Mouse (Mus musculus) kidney, postnatal 4 days (tissue): ENCODE data around the gene Vav2.

Source experiments
- DNase-seq, 2 experiments: peaks; one replicate each; pipeline ENCODE4 v3.0.0; 2021; ENCODE audit warnings: mixed read lengths in 2 of 2

The Vav2 gene

DNA sequence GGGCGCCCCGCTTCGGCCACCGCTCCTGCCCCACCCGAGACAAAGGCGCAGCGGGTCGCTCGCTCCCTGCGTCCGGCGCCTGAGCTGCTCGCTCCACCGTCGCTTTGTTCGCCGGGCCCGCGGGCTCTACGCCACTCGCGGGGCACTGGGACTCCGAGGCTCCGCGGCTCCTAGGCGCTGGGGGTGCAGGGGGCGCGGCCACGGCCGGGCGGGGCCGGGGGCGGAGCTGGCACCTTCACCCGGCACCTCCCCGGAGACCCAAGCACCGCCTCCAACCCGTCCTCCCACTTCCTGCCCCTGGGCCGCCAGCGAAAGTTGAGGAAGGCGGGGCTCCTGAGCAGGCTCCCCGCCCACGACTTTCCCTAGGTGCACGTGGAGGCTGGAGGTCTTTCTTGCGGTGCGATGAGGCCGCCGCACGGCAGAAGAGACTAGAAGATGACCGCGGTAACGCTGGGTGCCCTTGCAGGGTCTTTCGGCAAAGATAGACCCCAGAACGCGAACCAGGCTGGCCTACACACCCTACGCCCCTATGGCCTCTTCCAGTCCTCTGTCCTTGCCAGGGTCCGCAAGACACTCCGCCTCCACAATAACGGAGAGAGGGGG, at the start of gene Vav2:
Vav2 (minus strand) TSS at position 179 of the 603 bp plus-strand sequence.
- DNase-seq, result peak; percentile 94 to 96

GRCm38 (mm10) chr2:27475495-27476302, 48.9 kb upstream of the Vav2 start:
- peak; percentile 92 to 96 for DNase-seq

DNA sequence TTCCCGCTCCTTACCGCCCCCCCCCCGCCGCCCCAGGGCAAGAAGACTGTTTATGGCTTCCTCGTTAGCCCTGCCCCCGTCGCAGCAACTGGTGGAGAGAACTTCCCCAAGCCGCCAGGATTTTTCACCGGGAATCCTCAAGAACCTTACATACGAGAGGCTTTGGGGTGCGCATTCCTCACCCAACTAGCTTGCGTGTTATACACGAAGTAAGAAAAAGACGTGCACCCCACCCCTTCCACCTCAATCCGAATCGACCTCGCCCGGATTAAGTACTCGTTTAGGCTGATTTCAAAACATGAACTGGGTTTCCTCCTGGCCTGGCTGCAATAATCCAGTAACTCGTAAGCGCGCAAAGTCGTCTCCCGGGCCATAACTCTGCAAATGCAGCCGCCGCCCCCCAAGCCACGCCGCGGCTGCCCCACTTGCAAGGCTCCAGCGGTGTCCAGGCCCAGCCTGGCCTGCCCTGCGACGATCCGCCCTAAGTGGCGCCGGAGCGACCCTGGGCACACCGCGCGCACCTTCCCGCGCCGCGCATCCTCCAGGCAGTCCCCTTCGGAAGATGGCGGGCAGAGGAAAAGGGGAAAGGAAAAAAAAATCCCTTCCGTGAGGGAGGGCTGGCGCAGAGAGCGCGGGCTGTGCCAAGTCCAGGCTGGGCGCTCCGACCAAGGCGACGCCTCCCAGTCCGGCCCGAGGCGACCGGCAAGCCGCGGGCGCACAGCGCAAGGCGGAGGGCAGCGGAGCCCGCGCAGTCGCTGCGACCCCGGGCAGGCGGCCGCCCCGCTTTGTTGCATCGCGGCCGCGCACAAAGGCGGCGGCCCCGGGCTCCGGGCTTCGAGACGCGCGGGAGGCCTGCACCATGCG, 48.0 kb upstream of the Vav2 start:
- DNase-seq, result peak; percentile 61

- no peak for DNase-seq
Observed at GRCm38 (mm10) chr2:27473911-27474310, 47.1 kb upstream of the Vav2 start.

DNA sequence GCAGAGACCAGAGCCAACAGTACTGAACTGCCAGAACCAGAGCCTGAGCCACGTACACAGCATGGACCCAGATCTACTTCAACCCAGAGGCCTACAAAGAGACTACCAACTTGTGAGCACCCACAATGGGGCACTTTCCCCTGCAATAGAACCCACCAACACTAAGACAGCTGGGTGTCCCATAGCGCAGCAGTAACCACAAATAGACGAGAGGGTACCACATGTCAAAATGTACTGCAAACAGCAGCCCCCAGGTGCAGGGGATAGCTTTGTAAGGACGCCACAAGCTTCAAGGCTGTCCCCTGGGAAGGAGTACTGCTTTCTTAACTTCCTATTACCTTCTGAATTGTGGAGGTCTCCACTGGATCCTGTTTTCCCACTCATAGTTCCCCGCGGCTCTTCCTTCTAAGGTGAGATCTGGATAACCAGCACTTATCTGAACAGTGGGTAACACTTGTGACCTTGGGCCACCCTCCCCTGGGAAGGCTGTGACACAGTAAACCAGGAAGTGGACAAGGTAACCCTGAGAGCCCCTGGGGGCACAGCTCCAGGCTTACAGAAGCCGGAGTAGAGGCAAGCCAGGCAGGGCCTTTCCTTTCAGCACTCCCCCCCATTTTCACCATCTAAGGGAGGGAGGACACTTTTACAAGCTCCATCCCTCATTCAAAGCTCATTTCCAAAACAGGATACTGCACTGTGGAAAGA, 46.4 kb upstream of the Vav2 start:
- no peak for DNase-seq

DNA sequence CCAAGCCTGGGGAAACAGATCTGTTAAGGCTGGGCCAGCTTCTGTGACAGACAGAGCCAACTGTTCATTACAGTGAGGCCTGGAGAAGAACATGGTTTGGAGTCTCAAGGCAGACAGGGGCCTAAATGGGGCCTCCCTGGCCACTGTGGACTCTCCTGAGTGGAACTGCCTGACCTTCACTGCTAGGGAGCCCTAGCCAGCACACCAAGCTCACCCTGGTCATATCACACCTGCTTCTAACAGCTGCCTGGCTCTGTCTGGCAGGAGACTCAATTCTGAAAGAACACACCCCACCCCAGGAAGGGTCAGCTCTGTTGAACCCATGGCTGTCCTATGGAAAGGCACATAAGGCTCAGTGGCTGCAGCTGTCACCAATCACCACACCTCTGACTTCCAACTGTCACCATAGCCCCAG, 44.3 kb upstream of the Vav2 start:
- no peak for DNase-seq

DNA sequence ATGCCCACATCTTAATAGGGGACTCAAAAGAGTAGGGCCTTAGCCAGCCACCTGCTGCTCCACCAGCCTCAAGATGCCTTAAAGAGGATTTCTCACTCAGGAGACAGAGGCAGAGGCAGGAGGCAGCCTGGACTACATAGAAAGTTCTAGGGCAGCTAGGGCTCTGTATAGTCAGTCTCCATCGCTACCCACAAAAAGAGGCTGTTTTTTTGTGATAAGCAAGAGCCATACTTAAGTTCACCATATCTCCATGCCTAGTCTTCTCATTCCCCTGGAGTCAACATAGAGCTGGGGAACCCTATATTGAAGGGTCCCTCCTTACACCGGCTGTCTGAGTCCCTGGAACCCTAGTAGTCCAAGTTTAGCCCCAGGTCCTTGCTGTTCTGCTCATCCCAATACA, 43.7 kb upstream of the Vav2 start:
- DNase-seq, result no peak

DNA sequence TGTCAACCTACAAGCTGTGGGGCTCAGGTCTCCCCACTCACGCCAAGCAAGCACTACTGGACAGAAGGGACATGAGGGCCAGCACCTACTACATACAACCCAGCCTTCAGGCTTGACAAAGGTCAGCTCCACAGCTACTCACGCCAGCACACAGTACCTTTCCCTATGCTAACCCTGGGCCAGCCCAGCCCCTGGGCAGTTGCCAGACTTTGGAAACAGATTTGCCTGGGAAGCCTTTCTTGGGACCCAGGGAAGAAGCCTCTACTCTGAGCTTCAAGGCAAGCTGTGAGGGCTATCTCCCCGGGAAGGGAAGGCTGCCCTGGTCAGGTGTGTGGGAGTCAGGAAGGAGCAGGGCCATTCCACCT, 43.1 kb upstream of the Vav2 start:
- no peak for DNase-seq

- DNase-seq, result no peak
Observed at GRCm38 (mm10) chr2:27469292-27469990, 42.6 kb upstream of the Vav2 start.

GRCm38 (mm10) chr2:27462901-27463300, 36.1 kb upstream of the Vav2 start:
- DNase-seq, result no peak

DNA sequence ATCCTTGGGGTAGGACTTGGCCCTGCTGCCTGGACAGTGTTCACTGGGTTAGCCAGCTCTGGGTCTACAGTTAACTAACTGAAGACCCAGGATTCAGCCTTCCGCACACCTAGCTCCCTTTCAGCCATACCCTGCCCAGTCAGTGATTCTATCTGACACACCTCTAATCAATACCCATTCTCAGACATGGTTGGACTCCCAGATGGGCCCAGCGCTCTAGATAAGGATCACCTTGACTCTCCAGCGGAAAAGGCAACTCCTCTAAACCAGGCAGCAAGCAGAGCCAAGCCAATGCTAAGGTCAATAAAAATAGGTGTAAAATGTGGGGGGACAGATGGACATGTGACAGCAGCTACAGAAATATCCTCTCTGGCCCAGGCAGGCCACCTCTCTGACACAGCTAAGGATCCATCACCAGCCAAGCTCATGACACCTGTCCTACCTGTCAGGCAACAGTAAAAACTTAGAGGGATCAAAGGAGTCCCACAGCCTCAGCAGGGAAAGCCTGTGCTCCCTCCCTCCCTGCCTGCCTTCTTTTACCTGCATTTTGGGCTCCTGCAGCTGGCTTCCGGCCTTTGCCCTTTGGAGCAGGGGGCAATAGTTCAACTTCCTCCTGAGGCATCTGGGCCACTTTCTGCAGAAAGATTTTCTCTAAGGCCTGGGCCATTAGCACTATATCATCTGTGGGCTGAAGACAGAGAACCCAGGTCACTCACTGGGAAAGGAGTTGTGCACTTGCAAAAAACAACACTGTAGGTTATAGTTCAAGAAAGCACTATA, 35.2 kb upstream of the Vav2 start:
- peak in 1 of 2 experiments; percentile 54 for DNase-seq

GRCm38 (mm10) chr2:27460651-27461050, 33.8 kb upstream of the Vav2 start:
- DNase-seq, result no peak

DNA sequence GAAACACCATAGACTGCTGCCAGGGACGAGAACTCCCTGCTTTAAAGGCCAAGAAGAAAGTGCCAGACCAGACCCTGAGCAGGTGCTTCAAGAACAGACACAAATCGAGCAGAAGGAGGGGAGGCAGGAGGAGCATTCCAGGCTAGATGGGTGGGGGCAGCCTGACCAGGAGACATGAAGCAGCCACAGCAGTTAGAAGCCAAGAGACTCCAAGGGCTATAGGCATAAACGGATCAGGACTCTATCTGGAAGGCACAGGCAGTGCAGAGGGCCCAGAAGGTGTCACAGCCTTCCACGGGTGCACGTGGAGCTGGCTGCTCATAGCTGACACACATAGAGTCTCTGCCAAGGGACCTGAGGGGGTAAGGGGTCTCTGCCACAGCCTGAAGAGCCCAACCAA, 33.3 kb upstream of the Vav2 start:
- no peak for DNase-seq

GRCm38 (mm10) chr2:27459735-27460134, 32.9 kb upstream of the Vav2 start:
- DNase-seq, result no peak

DNA sequence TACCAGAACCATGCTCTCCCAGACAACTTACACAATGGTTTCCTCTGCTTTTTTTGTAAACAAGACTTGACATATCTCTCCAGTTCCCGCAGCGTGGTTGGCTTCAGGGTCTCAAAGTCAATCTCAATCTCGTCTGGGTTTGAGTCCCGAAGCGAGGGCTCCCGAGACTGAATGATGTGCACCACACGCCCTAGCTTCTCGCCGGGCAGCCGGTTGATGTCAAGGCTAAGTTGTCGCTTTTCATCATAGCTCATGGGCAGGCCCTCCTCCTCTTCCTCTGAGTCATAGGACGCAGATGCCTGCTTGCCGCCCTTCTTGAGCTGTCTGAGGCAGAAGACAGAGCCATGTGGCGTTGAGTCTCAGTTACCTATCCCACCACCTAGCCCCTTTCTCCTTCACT, 23.4 kb upstream of the Vav2 start:
- no peak for DNase-seq

- peak in 1 of 2 experiments; percentile 48 for DNase-seq
Observed at GRCm38 (mm10) chr2:27447782-27448181, 20.9 kb upstream of the Vav2 start.

DNA sequence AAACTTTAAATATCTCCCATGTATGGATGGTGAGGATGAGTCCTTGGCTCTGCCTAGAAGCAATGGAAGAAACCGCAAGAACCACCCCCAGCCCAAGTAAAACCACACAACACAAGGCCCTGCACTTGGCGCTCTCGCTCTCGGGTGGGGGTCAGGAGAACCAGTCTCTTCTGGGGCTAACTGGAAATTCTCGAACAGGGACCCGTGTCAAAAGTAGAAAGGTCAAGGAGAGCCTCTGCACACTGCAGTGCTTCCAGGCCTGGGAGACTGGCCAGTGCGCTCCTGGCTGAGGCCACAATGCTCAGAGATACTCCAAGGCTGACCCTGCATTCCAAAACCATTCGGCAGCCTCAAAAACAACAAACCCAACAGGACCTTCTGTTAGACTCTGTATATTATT, 20.0 kb upstream of the Vav2 start:
- no peak for DNase-seq

DNA sequence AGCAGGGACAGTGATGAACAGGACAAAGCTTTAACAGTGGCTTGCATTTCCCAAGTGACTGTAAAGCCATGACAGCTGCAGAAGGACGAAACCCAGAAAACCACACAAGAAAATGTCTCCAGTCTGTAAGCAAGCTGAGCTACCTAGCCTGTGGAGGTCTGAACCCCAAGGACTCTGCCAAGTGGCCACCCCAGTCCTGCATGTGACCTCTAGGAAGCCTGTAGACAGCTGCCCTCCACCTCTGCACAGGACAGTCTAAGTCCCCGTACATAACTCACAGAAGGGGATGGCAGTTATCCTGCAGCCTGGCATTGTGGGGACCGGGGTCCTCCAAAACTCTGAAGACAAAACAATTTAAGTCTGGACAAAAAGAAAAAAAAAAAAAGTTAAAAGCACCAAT, 19.1 kb upstream of the Vav2 start:
- no peak for DNase-seq

GRCm38 (mm10) chr2:27443450-27443708, 16.5 kb upstream of the Vav2 start:
- no peak for DNase-seq

DNA sequence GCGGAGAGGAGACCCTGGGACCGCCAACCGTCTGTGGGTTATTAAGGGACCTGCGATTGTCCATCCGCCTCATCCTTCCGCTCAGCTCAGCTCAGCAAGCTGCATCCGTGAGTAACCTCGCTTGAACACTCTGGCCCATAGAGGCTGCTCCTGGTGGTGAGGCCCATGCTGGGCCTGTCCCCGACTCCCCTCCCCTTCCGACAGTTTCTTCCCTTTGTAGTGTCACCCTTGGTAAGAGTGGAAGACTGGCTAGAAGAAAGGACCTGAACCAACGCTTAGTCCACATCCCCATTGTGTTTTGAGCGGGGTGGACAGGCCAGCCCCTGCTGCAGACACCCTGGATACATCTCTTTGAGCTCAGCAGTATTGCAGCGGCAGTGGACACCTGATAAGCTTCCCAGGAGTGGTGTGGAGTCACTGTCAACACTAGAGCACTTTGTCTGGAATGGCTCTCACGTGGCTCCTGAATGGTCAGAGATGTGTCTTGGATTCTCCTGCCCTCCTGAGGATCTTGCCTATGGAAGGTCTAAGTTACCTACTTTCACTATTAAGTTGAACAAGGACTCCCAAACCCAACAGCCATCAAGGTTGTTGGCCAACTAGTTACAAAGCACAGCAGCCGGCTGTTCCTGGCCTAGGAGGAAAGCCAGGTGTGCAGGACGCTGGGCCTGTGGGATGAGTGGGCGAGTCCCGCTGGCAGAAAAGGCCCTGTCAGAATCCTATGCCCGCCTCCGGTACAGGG, 16.0 kb upstream of the Vav2 start:
- DNase-seq, result no peak
